In the genomic region with DNA sequence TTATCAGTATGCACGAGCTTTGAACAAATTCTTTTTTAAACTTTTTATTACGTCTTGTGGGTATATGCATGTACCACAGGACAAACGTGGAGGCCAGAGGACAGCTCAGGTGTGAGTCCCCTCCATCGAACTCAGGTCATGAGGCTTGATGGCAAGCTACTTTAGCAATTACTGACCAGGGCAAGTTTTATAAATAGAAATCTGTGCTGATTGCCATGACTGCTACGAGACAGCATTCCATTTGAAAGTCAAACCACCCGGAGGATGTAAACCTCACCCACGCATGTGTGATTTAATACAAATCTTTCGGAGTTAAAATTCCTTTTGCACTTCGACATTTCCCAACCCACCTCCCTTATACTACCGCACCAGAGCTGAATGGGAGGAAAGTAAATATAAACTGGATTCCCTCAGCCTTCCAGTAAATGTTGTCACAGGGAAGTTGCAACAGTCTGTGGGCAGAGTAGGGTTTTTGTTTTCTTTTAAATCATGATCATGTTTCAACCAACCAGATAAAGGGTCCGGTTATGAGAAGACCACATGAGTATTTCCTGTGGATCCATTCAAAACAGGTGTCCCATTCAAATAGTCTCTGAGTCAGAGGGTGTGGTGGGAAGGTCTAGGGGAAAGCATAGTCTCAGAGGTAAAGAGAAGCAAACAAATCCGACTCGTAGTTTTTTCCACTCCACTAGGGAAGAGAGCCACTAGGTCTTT, we compare ENCODE assay signal across 8 mouse cellular contexts. TPM values are rescaled to one million over a fixed set of nuclear protein-coding genes. Genes with fewer than 3 reads are reported as not detected.
DNase-seq lines count a peak whose midpoint lies in the region; ATAC-seq lines count a peak whose summit lies in the region.

No protein-coding gene starts in this region.

- intact Hi-C loops in heart, postnatal 10 days (cut with DNase I): loop anchor here (2.0 to 5.0 kb wide), 3 partner anchors 95 to 307 kb away; no protein-coding TSS in a partner anchor

- no peaks in the 10 kb centered on the region for H3K27me3 ChIP-seq in kidney, embryonic 14.5 days (ENCODE audit: control insufficient read depth, insufficient read depth, low read length)

- H3K9ac ChIP-seq in kidney, embryonic 14.5 days (ENCODE audit: low read depth, low read length): peak overlapping the region; percentile 75; the same call in 1 of the 2 replicates

- H3K27ac ChIP-seq in kidney, embryonic 14.5 days (ENCODE audit: low read depth, low read length): no peak overlapping the region

- peak overlapping the region; percentile 79 for H3K4me2 ChIP-seq in kidney, embryonic 14.5 days (replicated peaks; ENCODE audit: low read depth, low read length)

- H3K4me1 ChIP-seq in kidney, embryonic 14.5 days (ENCODE audit: control insufficient read depth, insufficient read depth, low read length): peaks cover 4% of the 10 kb centered on the region; the same call in 1 of the 2 replicates

- DNase-seq in kidney, postnatal 10 days: no peak
- peak; percentile 35 to 38 for DNase-seq in heart, postnatal 10 days
- DNase-seq in lung, postnatal 25 days (ENCODE audit: low spot score): peak; percentile 12
- no peak for DNase-seq in frontal cortex, postnatal 36 days (ENCODE audit: low spot score in 2 of 2)
- DNase-seq in thymus, postnatal 4 days: no peak
- no peak for DNase-seq in layer of hippocampus, adult 11-12 months (ENCODE audit: low spot score)

- ATAC-seq in kidney, embryonic 14.5 days (ENCODE audit: low FRiP score, low TSS enrichment): peak; percentile 33; the same call in 1 of the 2 replicates
- ATAC-seq in common myeloid progenitor, adult 5-6 weeks (replicated peaks; ENCODE audit: low read depth, poor library complexity, severe bottlenecking): peak; percentile 54

- H3K4me3 ChIP-seq in kidney, embryonic 14.5 days (ENCODE audit: low read length): peak overlapping the region; percentile 72

- WGBS in kidney, embryonic 14.5 days: 28% methylated on average over 13 of the region's 13 CpGs

- H3K36me3 ChIP-seq in kidney, embryonic 14.5 days (ENCODE audit: control insufficient read depth, insufficient read depth, low read length): no peaks in the 10 kb centered on the region

- 0 out of 2 replicates have a peak, but pooled peaks cover 3% of the 10 kb centered on the region for H3K9me3 ChIP-seq in kidney, embryonic 14.5 days (ENCODE audit: control insufficient read depth, low read length)

RNA-seq across cellular contexts. Expression of a gene that starts 0.7 kb away (rescaled TPM):
- polyA plus RNA-seq in kidney, embryonic 14.5 days (2014; fragmentation: Nextera tagmentation; extraction: Ambion mirVana): 35.3 and 39.1 TPM in 2 replicates
- 20.9 and 21.6 TPM in 2 replicates for total RNA-seq in common myeloid progenitor, adult 5-6 weeks (2017)
- 10 to 100 TPM; 64.1 to 71.8 TPM for total RNA-seq in heart, postnatal 10 days (2021)

Comparison
In these comparisons a context has a peak if more than half of its experiments do, and no peak if none do; other contexts are left out.
1. DNase-seq: peak in heart, postnatal 10 days (2 of 2) and lung, postnatal 25 days (single experiment); none in kidney, postnatal 10 days (single experiment), frontal cortex, postnatal 36 days (0 of 2), thymus, postnatal 4 days (single experiment) and layer of hippocampus, adult 11-12 months (single experiment).